Mouse (Mus musculus) embryonic fibroblast, embryonic 13.5 days (primary cell): ENCODE results near the gene BC035044.

Experiments used
- CTCF ChIP-seq: IDR thresholded peaks from 2 replicates; pipeline ENCODE4 v1.5.1; 2011; ENCODE audit warnings: mild to moderate bottlenecking, control low read depth, low read length, moderate library complexity, borderline replicate concordance; ENCODE audit not compliant: insufficient read depth
- POLR2A ChIP-seq: IDR thresholded peaks from 2 replicates; pipeline ENCODE4 v1.6.1; 2011; ENCODE audit warnings: low read depth, mild to moderate bottlenecking, control low read depth, low read length, moderate library complexity

DNA sequence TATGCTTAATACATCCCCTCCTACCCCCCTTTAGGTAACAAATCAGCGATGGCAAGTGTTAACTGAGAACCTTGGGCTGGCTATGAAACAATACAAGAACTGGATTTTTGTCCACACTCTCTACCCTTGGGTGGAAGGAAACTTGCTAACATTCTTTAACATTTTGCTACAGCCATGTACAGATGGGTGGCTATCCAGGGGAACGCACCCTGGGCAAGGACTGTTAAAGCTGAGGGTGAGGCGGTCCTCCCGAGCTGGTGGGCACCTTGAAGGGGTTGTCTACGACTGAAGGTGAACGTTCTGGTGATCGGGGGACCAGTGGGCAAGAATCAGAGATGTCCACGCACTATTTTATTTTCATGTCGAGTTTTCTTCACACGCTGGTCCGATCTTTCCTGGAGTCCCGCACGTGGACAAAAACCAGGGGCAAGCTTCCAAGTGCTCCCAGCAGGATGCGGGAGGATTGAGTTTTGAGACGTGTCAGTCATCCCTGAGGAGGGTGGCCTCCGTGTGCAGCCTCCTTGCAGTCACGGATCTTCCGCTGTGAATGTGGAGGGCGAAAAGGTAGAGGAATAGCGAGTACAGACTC, 48.5 kb downstream of the BC035044 start:
- TF ChIP-seq CTCF: no peak
- no peak for TF ChIP-seq POLR2A
